Mouse (Mus musculus) hindbrain, embryonic 12.5 days (tissue): ENCODE measurements around the gene Chst15. TPM values are rescaled to one million over a fixed set of nuclear protein-coding genes. Genes with fewer than 3 reads are reported as not detected.

Experiments
- ATAC-seq: fragments of 200-750 bp; cut with Nextera tagmentation; 2 replicates; pipeline ENCODE4 v1.8.0; 2017; ENCODE audit warnings: moderate TSS enrichment; ENCODE audit not compliant: low FRiP score
- H3K27ac ChIP-seq: fragments of 300-500 bp; sonication (generic); 2 replicates; pipeline ENCODE4 v1.5.1; 2016; ENCODE audit warnings: mild to moderate bottlenecking
- H3K27me3 ChIP-seq: fragments of 300-500 bp; sonication (generic); 2 replicates; pipeline ENCODE4 v1.6.1; 2016; ENCODE audit warnings: mild to moderate bottlenecking
- H3K36me3 ChIP-seq: fragments of 300-500 bp; sonication (generic); 2 replicates; pipeline ENCODE4 v1.6.1; 2016; ENCODE audit warnings: mild to moderate bottlenecking
- H3K4me1 ChIP-seq: fragments of 300-500 bp; sonication (generic); 2 replicates; pipeline ENCODE4 v1.6.1; 2016
- H3K4me2 ChIP-seq: fragments of 300-500 bp; sonication (generic); replicated peaks from 2 replicates; pipeline ENCODE4 v1.6.1; 2016; ENCODE audit warnings: mild to moderate bottlenecking
- H3K4me3 ChIP-seq: fragments of 300-500 bp; sonication (generic); 2 replicates; pipeline ENCODE4 v1.5.1; 2016; ENCODE audit warnings: mild to moderate bottlenecking
- H3K9ac ChIP-seq: fragments of 300-500 bp; sonication (generic); 2 replicates; pipeline ENCODE4 v1.6.1; 2016; ENCODE audit warnings: mild to moderate bottlenecking, moderate library complexity
- H3K9me3 ChIP-seq: fragments of 300-500 bp; sonication (generic); replicated peaks from 2 replicates; pipeline ENCODE4 v1.6.1; 2016; ENCODE audit warnings: mild to moderate bottlenecking
- WGBS: fragments of 180-500 bp; shearing (Covaris S2); methylation state at CpG from one replicate; pipeline ENCODE4 v1.1.7; 2016; 5-methylcytosine and 5-hydroxymethylcytosine counted together
- polyA plus RNA-seq: library from polyadenylated mRNA; unstranded; fragments of >200 nt; fragmentation: Nextera tagmentation; extraction: Ambion mirVana; gene quantifications from 2 replicates; pipeline ENCODE4 v1.2.1, GENCODE M21; 2016

Chst15 gene
- polyA plus RNA-seq, 1 experiment from 2014 or later, result 29.8 TPM

DNA sequence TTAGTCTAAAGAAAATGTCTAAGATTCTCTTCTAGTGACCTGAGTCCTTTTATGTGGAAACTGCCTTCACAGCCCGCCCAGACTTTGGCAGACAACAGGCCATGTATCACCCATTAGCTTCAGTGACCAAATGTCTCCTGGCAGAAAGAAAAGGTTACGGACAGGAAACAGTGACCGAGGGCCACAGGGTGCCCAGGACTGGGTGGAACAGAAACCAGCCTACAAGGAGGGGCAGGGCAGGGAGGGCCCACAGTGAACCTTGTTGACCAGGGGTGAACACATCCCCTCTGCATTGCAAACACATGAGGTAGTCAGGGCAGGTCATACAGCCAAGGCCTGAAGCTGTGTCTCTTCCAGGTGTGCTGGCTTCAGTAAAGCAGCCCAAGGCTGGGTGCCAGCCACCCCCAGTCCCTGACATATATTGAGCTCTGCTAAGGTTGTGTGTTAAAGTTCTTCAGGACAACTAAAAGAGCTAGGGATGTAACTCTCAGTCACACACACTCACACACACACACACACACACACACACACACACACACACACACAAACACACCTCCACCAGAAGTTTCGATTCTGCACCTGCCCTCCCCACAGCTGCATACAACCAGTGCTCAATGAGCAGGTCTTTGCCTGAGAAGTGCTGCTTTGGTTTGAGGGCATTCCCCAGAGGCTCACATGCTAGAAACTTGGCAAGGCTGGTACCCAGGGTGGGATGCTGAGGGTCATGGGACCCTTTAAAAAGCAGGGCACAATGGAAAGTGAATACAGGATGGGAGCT, 49.1 kb downstream of the Chst15 start:
- H3K27me3 ChIP-seq, result no peaks in the 10 kb centered on the region
- peaks cover 19% of the 10 kb centered on the region for H3K4me1 ChIP-seq
- H3K36me3 ChIP-seq, result peaks cover 41% of the 10 kb centered on the region
- ATAC-seq, result no peak
- WGBS, result 89% methylated on average over 4 of the region's 4 CpGs
- no peaks in the 10 kb centered on the region for H3K9me3 ChIP-seq
- H3K4me3 ChIP-seq, result no peak overlapping the region
- H3K4me2 ChIP-seq, result no peak overlapping the region
- H3K9ac ChIP-seq, result no peak overlapping the region
- H3K27ac ChIP-seq, result no peak overlapping the region

GRCm38 (mm10) chr7:132264763-132265162, 52.3 kb downstream of the Chst15 start:
- H3K4me3 ChIP-seq, result no peak overlapping the region
- no peak overlapping the region for H3K9ac ChIP-seq
- peaks cover 31% of the 10 kb centered on the region for H3K36me3 ChIP-seq
- H3K27ac ChIP-seq, result peak overlapping the region; percentile 85
- H3K4me2 ChIP-seq, result no peak overlapping the region
- no peaks in the 10 kb centered on the region for H3K9me3 ChIP-seq
- H3K4me1 ChIP-seq, result peaks cover 30% of the 10 kb centered on the region
- ATAC-seq, result no peak
- no peaks in the 10 kb centered on the region for H3K27me3 ChIP-seq
- WGBS, result 67% methylated on average over 3 of the region's 3 CpGs

GRCm38 (mm10) chr7:132263186-132263585, 53.8 kb downstream of the Chst15 start:
- no peak overlapping the region for H3K4me2 ChIP-seq
- no peaks in the 10 kb centered on the region for H3K9me3 ChIP-seq
- no peak overlapping the region for H3K4me3 ChIP-seq
- peaks cover 16% of the 10 kb centered on the region for H3K36me3 ChIP-seq
- no peaks in the 10 kb centered on the region for H3K27me3 ChIP-seq
- H3K9ac ChIP-seq, result no peak overlapping the region
- WGBS, result 20% methylated on average over 6 of the region's 6 CpGs
- H3K27ac ChIP-seq, result peak overlapping the region; percentile 85
- ATAC-seq, result peak; percentile 76
- H3K4me1 ChIP-seq, result peaks cover 33% of the 10 kb centered on the region

DNA sequence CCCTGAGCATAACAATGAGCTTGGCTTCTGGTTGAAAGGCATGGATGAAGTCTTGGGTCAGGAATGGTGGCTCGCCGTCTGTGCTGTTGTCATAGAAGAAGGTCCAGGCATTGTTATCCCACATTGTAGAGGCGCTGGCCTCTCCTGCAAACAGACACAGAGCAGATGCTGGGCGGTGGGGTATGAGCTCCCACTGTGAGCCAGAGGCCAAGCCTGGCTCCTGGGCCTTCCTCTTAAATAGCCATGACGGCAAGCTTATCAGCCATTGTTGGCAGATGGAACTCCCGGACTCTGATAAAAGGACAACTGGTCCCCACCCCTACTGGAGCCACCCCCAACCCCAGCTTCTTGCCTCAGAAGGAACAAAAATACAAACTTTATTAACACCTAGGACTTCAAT, 54.3 kb downstream of the Chst15 start:
- Histone ChIP-seq H3K4me3 (no peak overlapping the region), H3K27ac (peak overlapping the region; percentile 85), H3K4me2 (no peak overlapping the region), H3K9me3 (no peaks in the 10 kb centered on the region), H3K4me1 (peaks cover 34% of the 10 kb centered on the region), H3K9ac (no peak overlapping the region), H3K27me3 (no peaks in the 10 kb centered on the region), H3K36me3 (peaks cover 15% of the 10 kb centered on the region)
- ATAC-seq, result peak; percentile 75
- WGBS, result 17% methylated on average over 6 of the region's 6 CpGs

DNA sequence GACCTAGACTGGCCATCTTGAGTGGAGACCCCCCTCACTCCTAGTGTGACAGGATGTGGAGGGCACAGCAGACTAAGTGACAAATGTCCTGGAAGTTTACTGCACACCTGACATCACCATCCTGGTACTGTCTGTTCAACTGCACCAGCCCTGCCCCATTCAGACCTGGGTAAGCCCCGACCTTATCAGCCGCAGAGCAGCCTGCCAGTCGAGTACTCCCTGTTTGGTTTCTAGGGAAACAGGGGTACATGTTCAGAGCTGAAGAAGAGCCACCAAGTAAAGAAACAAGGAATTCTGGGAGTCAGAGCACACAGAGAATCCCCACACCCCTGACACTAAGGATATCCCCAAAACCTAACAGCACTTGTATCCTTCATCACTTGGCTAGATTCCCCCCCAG, 55.1 kb downstream of the Chst15 start:
- Histone ChIP-seq H3K27ac (peak overlapping the region; percentile 85), H3K4me1 (peaks cover 38% of the 10 kb centered on the region), H3K4me2 (no peak overlapping the region), H3K4me3 (no peak overlapping the region), H3K9me3 (no peaks in the 10 kb centered on the region), H3K9ac (no peak overlapping the region), H3K27me3 (no peaks in the 10 kb centered on the region), H3K36me3 (peaks cover 18% of the 10 kb centered on the region)
- WGBS, result 43% methylated on average over 3 of the region's 3 CpGs
- ATAC-seq, result no peak

DNA sequence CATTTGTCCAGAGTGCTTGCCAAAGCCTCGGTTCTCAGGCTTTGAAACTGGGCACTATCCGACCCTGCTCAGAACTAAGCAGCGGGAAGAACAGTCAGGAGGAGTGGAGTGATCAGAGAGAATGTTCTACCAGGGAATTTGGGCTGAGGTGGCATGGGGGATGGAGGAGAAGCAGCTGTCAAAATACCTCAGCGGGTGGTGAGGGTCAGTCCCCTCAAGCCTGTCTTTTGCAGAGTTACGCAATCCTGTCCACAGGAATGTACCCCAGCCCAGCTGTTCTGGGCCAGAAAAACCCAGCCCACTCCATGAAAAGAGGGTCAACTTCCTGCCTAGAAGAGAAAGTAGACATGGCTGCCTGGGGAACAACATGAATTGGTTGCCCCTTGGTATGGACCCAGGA, 56.4 kb downstream of the Chst15 start:
- peaks cover 16% of the 10 kb centered on the region; the same call in 1 of the 2 replicates for H3K36me3 ChIP-seq
- H3K4me1 ChIP-seq, result peaks cover 38% of the 10 kb centered on the region
- ATAC-seq, result no peak
- no peak overlapping the region for H3K4me3 ChIP-seq
- H3K27me3 ChIP-seq, result no peaks in the 10 kb centered on the region
- no peaks in the 10 kb centered on the region for H3K9me3 ChIP-seq
- H3K27ac ChIP-seq, result no peak overlapping the region
- H3K4me2 ChIP-seq, result no peak overlapping the region
- no peak overlapping the region for H3K9ac ChIP-seq
- 74% methylated on average over 5 of the region's 5 CpGs for WGBS

DNA sequence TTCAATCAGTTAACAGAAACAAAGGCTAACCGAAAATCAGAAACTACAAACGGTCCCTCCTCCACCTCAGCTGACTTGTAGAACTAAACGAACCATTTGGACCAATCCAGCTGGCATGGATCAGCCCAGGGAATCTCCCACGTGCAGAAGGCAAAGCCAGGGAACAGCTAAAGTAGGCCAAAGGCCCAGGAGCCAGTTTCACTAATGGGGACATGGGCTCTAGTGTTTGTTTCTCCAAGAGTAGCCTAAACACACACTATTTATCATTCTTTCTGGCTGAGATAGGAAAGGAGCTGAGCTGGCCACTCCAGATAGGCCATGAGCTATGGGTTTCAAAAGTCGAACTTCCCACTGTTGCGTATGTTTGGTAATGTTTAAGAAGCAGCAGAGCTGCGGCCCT, 58.2 kb downstream of the Chst15 start:
- H3K4me2 ChIP-seq, result no peak overlapping the region
- WGBS, result 60% methylated on average over 7 of the region's 7 CpGs
- H3K4me3 ChIP-seq, result no peak overlapping the region
- H3K36me3 ChIP-seq, result peaks cover 14% of the 10 kb centered on the region; the same call in 1 of the 2 replicates
- peaks cover 28% of the 10 kb centered on the region for H3K4me1 ChIP-seq
- ATAC-seq, result no peak
- no peak overlapping the region for H3K9ac ChIP-seq
- no peaks in the 10 kb centered on the region for H3K9me3 ChIP-seq
- H3K27ac ChIP-seq, result no peak overlapping the region
- H3K27me3 ChIP-seq, result no peaks in the 10 kb centered on the region

GRCm38 (mm10) chr7:132258216-132258615, 58.8 kb downstream of the Chst15 start:
- Histone ChIP-seq H3K27me3 (no peaks in the 10 kb centered on the region), H3K27ac (no peak overlapping the region), H3K4me2 (no peak overlapping the region), H3K9ac (no peak overlapping the region), H3K36me3 (peaks cover 14% of the 10 kb centered on the region; the same call in 1 of the 2 replicates), H3K4me1 (peaks cover 25% of the 10 kb centered on the region), H3K9me3 (no peaks in the 10 kb centered on the region), H3K4me3 (no peak overlapping the region)
- ATAC-seq, result no peak
- WGBS, result 69% methylated on average over 5 of the region's 5 CpGs

DNA sequence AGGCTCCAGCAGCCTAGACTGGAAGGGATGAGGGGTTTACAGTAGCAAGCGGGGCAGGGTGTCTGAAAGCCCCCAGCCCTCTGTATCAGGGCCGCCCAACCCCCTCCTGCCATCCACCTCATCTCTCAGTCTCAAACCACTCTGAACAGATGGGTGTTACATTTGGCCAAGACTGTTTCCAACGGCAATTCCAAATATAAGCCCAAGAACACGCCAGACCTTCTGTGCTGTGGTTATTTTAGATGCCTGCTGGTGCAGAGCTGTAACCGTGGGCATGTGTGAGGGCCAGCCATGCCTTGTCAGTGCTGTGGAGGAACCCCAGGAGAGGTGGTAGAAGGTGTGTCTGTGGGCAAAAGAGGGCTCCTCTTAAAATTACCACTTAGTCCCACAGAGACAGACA, 63.5 kb downstream of the Chst15 start:
- H3K4me3 ChIP-seq, result no peak overlapping the region
- peaks cover 17% of the 10 kb centered on the region for H3K4me1 ChIP-seq
- WGBS, result 79% methylated on average over 5 of the region's 5 CpGs
- H3K9ac ChIP-seq, result no peak overlapping the region
- H3K27ac ChIP-seq, result no peak overlapping the region
- no peaks in the 10 kb centered on the region for H3K27me3 ChIP-seq
- peaks cover 14% of the 10 kb centered on the region; the same call in 1 of the 2 replicates for H3K36me3 ChIP-seq
- H3K9me3 ChIP-seq, result no peaks in the 10 kb centered on the region
- ATAC-seq, result no peak
- H3K4me2 ChIP-seq, result no peak overlapping the region

- Histone ChIP-seq H3K4me1 (peaks cover 21% of the 10 kb centered on the region), H3K27ac (no peak overlapping the region)
Observed at GRCm38 (mm10) chr7:132253078-132253477, 64.0 kb downstream of the Chst15 start.

DNA sequence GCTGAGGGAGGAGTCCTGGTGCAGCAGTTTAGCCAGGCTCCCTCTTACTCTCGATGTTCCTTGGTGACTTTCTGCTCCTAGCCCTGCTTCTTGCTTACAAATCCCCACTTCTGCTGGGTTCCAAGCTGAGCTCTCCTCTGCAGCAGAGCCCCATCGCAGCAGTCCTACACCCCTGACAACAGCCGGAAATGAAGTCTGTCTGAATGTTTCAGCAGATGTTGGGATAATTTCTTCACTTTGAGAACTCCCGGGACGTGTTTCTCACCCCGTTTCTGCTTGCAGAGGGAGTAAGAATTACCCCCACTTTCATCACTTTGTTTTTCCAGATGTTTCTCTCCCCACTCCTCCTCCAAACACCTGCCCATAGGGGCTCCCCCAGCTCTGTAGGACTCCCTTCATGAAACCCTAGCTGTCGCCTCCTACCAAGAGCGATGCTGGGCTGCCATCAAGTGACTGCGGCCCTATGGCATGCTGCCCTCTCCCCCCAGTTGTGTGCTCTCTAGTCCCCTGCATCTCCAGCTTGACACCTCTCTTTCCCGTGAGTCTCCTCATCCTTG, 67.4 kb downstream of the Chst15 start:
- Histone ChIP-seq H3K9me3 (no peaks in the 10 kb centered on the region), H3K9ac (no peak overlapping the region), H3K4me1 (peaks cover 40% of the 10 kb centered on the region), H3K27ac (0 out of 2 replicates have a peak overlapping the region, but pooled peaks have one; percentile 30), H3K27me3 (no peaks in the 10 kb centered on the region), H3K36me3 (no peaks in the 10 kb centered on the region; the same call in 1 of the 2 replicates), H3K4me2 (no peak overlapping the region), H3K4me3 (no peak overlapping the region)
- no peak for ATAC-seq
- WGBS, result 58% methylated on average over 10 of the region's 10 CpGs

More at GRCm38 (mm10) chr7:132253078-132253477, 64.0 kb downstream of the Chst15 start:
- no peaks in the 10 kb centered on the region for H3K9me3 ChIP-seq
- H3K4me3 ChIP-seq, result no peak overlapping the region
- no peak overlapping the region for H3K9ac ChIP-seq
- no peak for ATAC-seq
- peaks cover 14% of the 10 kb centered on the region; the same call in 1 of the 2 replicates for H3K36me3 ChIP-seq
- H3K4me2 ChIP-seq, result no peak overlapping the region
- H3K27me3 ChIP-seq, result no peaks in the 10 kb centered on the region
- WGBS, result 79% methylated on average over 4 of the region's 4 CpGs

- Histone ChIP-seq H3K9ac (0 out of 2 replicates have a peak overlapping the region, but pooled peaks have one; percentile 35), H3K36me3 (peaks cover 9% of the 10 kb centered on the region), H3K27me3 (no peaks in the 10 kb centered on the region), H3K4me2 (peak overlapping the region; percentile 21), H3K4me1 (peaks cover 35% of the 10 kb centered on the region), H3K9me3 (no peaks in the 10 kb centered on the region), H3K4me3 (no peak overlapping the region), H3K27ac (peak overlapping the region; percentile 93)
- ATAC-seq, result peak; percentile 96
- WGBS, result 9% methylated on average over 11 of the region's 11 CpGs
Observed at GRCm38 (mm10) chr7:132247567-132247966, 69.5 kb downstream of the Chst15 start.
